Mouse (Mus musculus) midbrain, embryonic 11.5 days (tissue): ENCODE measurements around the gene Mat1a. TPM values are rescaled to one million over a fixed set of nuclear protein-coding genes. Genes with fewer than 3 reads are reported as not detected.

Source experiments
- ATAC-seq: fragments of 200-750 bp; cut with Nextera tagmentation; 2 replicates; pipeline ENCODE4 v1.8.0; 2017; ENCODE audit warnings: moderate TSS enrichment, moderate library complexity; ENCODE audit not compliant: low FRiP score
- DNase-seq: peaks from one replicate; pipeline ENCODE4 v3.0.0; 2015; ENCODE audit warnings: low spot score; ENCODE audit errors: missing footprints
- H3K27ac ChIP-seq: fragments of 300-500 bp; sonication (generic); 2 replicates; pipeline ENCODE4 v1.5.1; 2014; ENCODE audit warnings: low read depth, low read length
- H3K27me3 ChIP-seq: fragments of 300-500 bp; sonication (generic); 2 replicates; pipeline ENCODE4 v1.6.1; 2014; ENCODE audit warnings: mild to moderate bottlenecking, low read length, moderate library complexity, mixed read lengths; ENCODE audit not compliant: control insufficient read depth, insufficient read depth
- H3K36me3 ChIP-seq: fragments of 300-500 bp; sonication (generic); 2 replicates; pipeline ENCODE4 v1.6.1; 2014; ENCODE audit warnings: mild to moderate bottlenecking, low read length, moderate library complexity, mixed read lengths; ENCODE audit not compliant: control insufficient read depth, insufficient read depth
- H3K4me1 ChIP-seq: fragments of 300-500 bp; sonication (generic); 2 replicates; pipeline ENCODE4 v1.6.1; 2014; ENCODE audit warnings: low read length; ENCODE audit not compliant: control insufficient read depth, insufficient read depth
- H3K4me2 ChIP-seq: fragments of 300-500 bp; sonication (generic); 2 replicates; pipeline ENCODE4 v1.6.1; 2014; ENCODE audit warnings: mild to moderate bottlenecking, moderate library complexity
- H3K4me3 ChIP-seq: fragments of 300-500 bp; sonication (generic); 2 replicates; pipeline ENCODE4 v1.5.1; 2014; ENCODE audit warnings: low read depth, low read length
- H3K9ac ChIP-seq: fragments of 300-500 bp; sonication (generic); 2 replicates; pipeline ENCODE4 v1.6.1; 2014; ENCODE audit warnings: low read length
- H3K9me3 ChIP-seq: fragments of 300-500 bp; sonication (generic); 2 replicates; pipeline ENCODE4 v1.6.1; 2016; ENCODE audit warnings: low read length; ENCODE audit not compliant: control insufficient read depth
- WGBS: fragments of 180-500 bp; shearing (Covaris S2); extraction: QIAGEN DNeasy Blood & Tissue Kit; methylation state at CpG from one replicate; pipeline ENCODE4 v1.1.7; 2014; 5-methylcytosine and 5-hydroxymethylcytosine counted together
- polyA plus RNA-seq: library from polyadenylated mRNA; unstranded; fragments of >200 nt; fragmentation: Nextera tagmentation; extraction: Ambion mirVana; gene quantifications from 2 replicates; pipeline ENCODE4 v1.2.1, GENCODE M21; 2014

Mat1a gene
- polyA plus RNA-seq, 1 experiment from 2014 or later = not detected

GRCm38 (mm10) chr14:41116271-41116670, 11.4 kb downstream of the Mat1a start:
- ATAC-seq = no peak

GRCm38 (mm10) chr14:41124683-41125082, 19.8 kb downstream of the Mat1a start:
- DNase-seq = no peak
- no peaks in the 10 kb centered on the region for H3K4me1 ChIP-seq
- no peaks in the 10 kb centered on the region for H3K27me3 ChIP-seq
- no peaks in the 10 kb centered on the region for H3K36me3 ChIP-seq
- no peak for ATAC-seq
- no peak overlapping the region for H3K9ac ChIP-seq
- H3K27ac ChIP-seq = no peak overlapping the region
- no peak overlapping the region for H3K4me3 ChIP-seq
- 85% methylated on average over 5 of the region's 5 CpGs for WGBS
- no peaks in the 10 kb centered on the region for H3K9me3 ChIP-seq
- H3K4me2 ChIP-seq = no peak overlapping the region

More at GRCm38 (mm10) chr14:41116271-41116670, 11.4 kb downstream of the Mat1a start:
- Histone ChIP-seq H3K4me3 (no peak overlapping the region), H3K9ac (no peak overlapping the region), H3K27ac (no peak overlapping the region), H3K9me3 (no peaks in the 10 kb centered on the region), H3K4me1 (no peaks in the 10 kb centered on the region), H3K27me3 (no peaks in the 10 kb centered on the region), H3K36me3 (no peaks in the 10 kb centered on the region), H3K4me2 (no peak overlapping the region)
- WGBS = 85% methylated on average over 3 of the region's 3 CpGs
- no peak for DNase-seq

GRCm38 (mm10) chr14:41127997-41128396, 23.2 kb downstream of the Mat1a start:
- ATAC-seq = 0 out of 2 replicates have a peak, but pooled peaks have one; percentile 30
- H3K9ac ChIP-seq = no peak overlapping the region

GRCm38 (mm10) chr14:41131540-41131939, 26.7 kb downstream of the Mat1a start, which contains the start of gene Sftpa1:
Gene Sftpa1 (plus strand): TSS chr14:41131782.
- Histone ChIP-seq H3K9ac (no peak within 1 kb of the TSS), H3K9me3 (no peaks in the 10 kb centered on the region), H3K27me3 (no peaks in the 10 kb centered on the region), H3K4me2 (no peak within 1 kb of the TSS), H3K27ac (no peak within 1 kb of the TSS), H3K4me1 (no peaks in the 10 kb centered on the region), H3K4me3 (no peak within 1 kb of the TSS), H3K36me3 (no peaks in the 10 kb centered on the region)
- ATAC-seq (no peak), DNase-seq (no peak)
- WGBS = 78% methylated on average over 7 of the region's 7 CpGs

More at GRCm38 (mm10) chr14:41127997-41128396, 23.2 kb downstream of the Mat1a start:
- Histone ChIP-seq H3K36me3 (no peaks in the 10 kb centered on the region), H3K27me3 (no peaks in the 10 kb centered on the region), H3K4me1 (no peaks in the 10 kb centered on the region), H3K4me3 (no peak overlapping the region), H3K4me2 (no peak overlapping the region), H3K27ac (no peak overlapping the region), H3K9me3 (no peaks in the 10 kb centered on the region)
- 24% methylated on average over 4 of the region's 4 CpGs for WGBS
- peak; percentile 87 for DNase-seq

- no peak for DNase-seq
- no peak for ATAC-seq
- H3K4me3 ChIP-seq = no peak overlapping the region
- H3K4me1 ChIP-seq = no peaks in the 10 kb centered on the region
- H3K27me3 ChIP-seq = no peaks in the 10 kb centered on the region
- H3K9me3 ChIP-seq = no peaks in the 10 kb centered on the region
- no peak overlapping the region for H3K4me2 ChIP-seq
- H3K36me3 ChIP-seq = no peaks in the 10 kb centered on the region
- H3K9ac ChIP-seq = no peak overlapping the region
- no peak overlapping the region for H3K27ac ChIP-seq
Observed at GRCm38 (mm10) chr14:41137006-41137405, 32.2 kb downstream of the Mat1a start.

- no peaks in the 10 kb centered on the region for H3K36me3 ChIP-seq
- no peaks in the 10 kb centered on the region for H3K4me1 ChIP-seq
- no peaks in the 10 kb centered on the region for H3K27me3 ChIP-seq
- H3K9me3 ChIP-seq = no peaks in the 10 kb centered on the region
- 83% methylated on average over 1 of the region's 1 CpGs for WGBS
- H3K4me2 ChIP-seq = no peak overlapping the region
- H3K9ac ChIP-seq = no peak overlapping the region
- no peak for DNase-seq
- no peak for ATAC-seq
- no peak overlapping the region for H3K4me3 ChIP-seq
- H3K27ac ChIP-seq = no peak overlapping the region
Observed at GRCm38 (mm10) chr14:41140686-41141085, 35.9 kb downstream of the Mat1a start.

- no peak overlapping the region for H3K4me2 ChIP-seq
- no peak overlapping the region for H3K27ac ChIP-seq
- H3K9me3 ChIP-seq = no peaks in the 10 kb centered on the region
- no peaks in the 10 kb centered on the region for H3K27me3 ChIP-seq
- no peak overlapping the region for H3K4me3 ChIP-seq
- no peaks in the 10 kb centered on the region for H3K4me1 ChIP-seq
- no peak overlapping the region for H3K9ac ChIP-seq
- DNase-seq (no peak), ATAC-seq (no peak)
- no peaks in the 10 kb centered on the region for H3K36me3 ChIP-seq
- 67% methylated on average over 6 of the region's 6 CpGs for WGBS
Observed at GRCm38 (mm10) chr14:41146035-41146434, 41.2 kb downstream of the Mat1a start.

GRCm38 (mm10) chr14:41146922-41147321, 42.1 kb downstream of the Mat1a start:
- ATAC-seq (no peak), DNase-seq (no peak)
- Histone ChIP-seq H3K27me3 (no peaks in the 10 kb centered on the region), H3K4me2 (no peak overlapping the region), H3K9me3 (no peaks in the 10 kb centered on the region), H3K4me3 (no peak overlapping the region), H3K9ac (no peak overlapping the region), H3K4me1 (no peaks in the 10 kb centered on the region), H3K27ac (no peak overlapping the region), H3K36me3 (no peaks in the 10 kb centered on the region)
- 85% methylated on average over 3 of the region's 3 CpGs for WGBS

- no peaks in the 10 kb centered on the region for H3K9me3 ChIP-seq
- H3K27me3 ChIP-seq = no peaks in the 10 kb centered on the region
- DNase-seq (no peak), ATAC-seq (no peak)
- H3K36me3 ChIP-seq = no peaks in the 10 kb centered on the region
- H3K9ac ChIP-seq = no peak overlapping the region
- WGBS = 91% methylated on average over 2 of the region's 2 CpGs
- H3K27ac ChIP-seq = no peak overlapping the region
- no peak overlapping the region for H3K4me2 ChIP-seq
- no peaks in the 10 kb centered on the region for H3K4me1 ChIP-seq
- no peak overlapping the region for H3K4me3 ChIP-seq
Observed at GRCm38 (mm10) chr14:41147356-41147755, 42.5 kb downstream of the Mat1a start.
